Mouse (Mus musculus) intestine, embryonic 16.5 days (tissue): Measurements from ENCODE around the gene Urm1. TPM values are rescaled to one million over a fixed set of nuclear protein-coding genes. Genes with fewer than 3 reads are reported as not detected.

ENCODE experiments used
- ATAC-seq: fragments of 200-750 bp; cut with Nextera tagmentation; 2 replicates; pipeline ENCODE4 v1.8.0; 2017; ENCODE audit warnings: moderate TSS enrichment, moderate library complexity
- H3K27ac ChIP-seq: fragments of 300-500 bp; sonication (generic); 2 replicates; pipeline ENCODE4 v1.5.1; 2014; ENCODE audit warnings: mild to moderate bottlenecking, low read length
- H3K27me3 ChIP-seq: fragments of 300-500 bp; sonication (generic); replicated peaks from 2 replicates; pipeline ENCODE4 v1.6.1; 2014; ENCODE audit warnings: low read length, control low read depth, mixed read lengths; ENCODE audit not compliant: control insufficient read depth, insufficient read depth
- H3K36me3 ChIP-seq: fragments of 300-500 bp; sonication (generic); 2 replicates; pipeline ENCODE4 v1.6.1; 2014; ENCODE audit warnings: low read length, control low read depth; ENCODE audit not compliant: control insufficient read depth, insufficient read depth
- H3K4me1 ChIP-seq: fragments of 300-500 bp; sonication (generic); 2 replicates; pipeline ENCODE4 v1.6.1; 2014; ENCODE audit warnings: low read length, control low read depth, mixed read lengths; ENCODE audit not compliant: control insufficient read depth, insufficient read depth
- H3K4me2 ChIP-seq: fragments of 300-500 bp; sonication (generic); 2 replicates; pipeline ENCODE4 v1.6.1; 2014; ENCODE audit warnings: low read depth, low read length, control low read depth
- H3K4me3 ChIP-seq: fragments of 300-500 bp; sonication (generic); 2 replicates; pipeline ENCODE4 v1.5.1; 2014; ENCODE audit warnings: mild to moderate bottlenecking, low read length
- H3K9ac ChIP-seq: fragments of 300-500 bp; sonication (generic); 2 replicates; pipeline ENCODE4 v1.6.1; 2014; ENCODE audit warnings: low read depth, low read length
- H3K9me3 ChIP-seq: fragments of 300-500 bp; sonication (generic); 2 replicates; pipeline ENCODE4 v1.6.1; 2016; ENCODE audit warnings: low read length, control low read depth; ENCODE audit not compliant: control insufficient read depth
- WGBS: fragments of 180-500 bp; shearing (Covaris S2); extraction: QIAGEN DNeasy Blood & Tissue Kit; methylation state at CpG from one replicate; pipeline ENCODE4 v1.1.7; 2014; 5-methylcytosine and 5-hydroxymethylcytosine counted together
- polyA plus RNA-seq: library from polyadenylated mRNA; unstranded; fragments of >200 nt; fragmentation: Nextera tagmentation; extraction: Ambion mirVana; gene quantifications from 2 replicates; pipeline ENCODE4 v1.2.1, GENCODE M21; 2015

Gene Urm1
- polyA plus RNA-seq, 1 experiment from 2014 or later = 30.7 TPM

- ATAC-seq = peak; percentile 99
- H3K4me2 ChIP-seq = peak overlapping the region; percentile 73
- peak overlapping the region; percentile 97 for H3K27ac ChIP-seq
- H3K9me3 ChIP-seq = no peaks in the 10 kb centered on the region
- WGBS = under 1% methylated on average over 48 of the region's 48 CpGs
- H3K4me1 ChIP-seq = peaks cover 3% of the 10 kb centered on the region; the same call in 1 of the 2 replicates
- H3K36me3 ChIP-seq = no peaks in the 10 kb centered on the region; the same call in 1 of the 2 replicates
- H3K27me3 ChIP-seq = no peaks in the 10 kb centered on the region
- H3K4me3 ChIP-seq = peak overlapping the region; percentile 79
- peak overlapping the region; percentile 84 for H3K9ac ChIP-seq
Measured at GRCm38 (mm10) chr2:29826926-29827708, 7.2 kb downstream of the Urm1 start.

- Histone ChIP-seq H3K9ac (peak overlapping the region; percentile 84), H3K4me1 (peaks cover 3% of the 10 kb centered on the region; the same call in 1 of the 2 replicates), H3K36me3 (no peaks in the 10 kb centered on the region; the same call in 1 of the 2 replicates), H3K27ac (peak overlapping the region; percentile 55; the same call in 1 of the 2 replicates), H3K4me2 (peak overlapping the region; percentile 73), H3K9me3 (no peaks in the 10 kb centered on the region), H3K27me3 (no peaks in the 10 kb centered on the region), H3K4me3 (peak overlapping the region; percentile 79)
- WGBS = 3% methylated on average over 12 of the region's 12 CpGs
- ATAC-seq = no peak
Measured at GRCm38 (mm10) chr2:29827709-29828024, 7.8 kb downstream of the Urm1 start.

GRCm38 (mm10) chr2:29831106-29831505, 11.2 kb downstream of the Urm1 start:
- Histone ChIP-seq H3K4me3 (no peak overlapping the region), H3K27me3 (no peaks in the 10 kb centered on the region), H3K4me2 (no peak overlapping the region), H3K27ac (no peak overlapping the region), H3K9me3 (no peaks in the 10 kb centered on the region), H3K36me3 (peaks cover 6% of the 10 kb centered on the region; the same call in 1 of the 2 replicates), H3K9ac (no peak overlapping the region), H3K4me1 (peaks cover 2% of the 10 kb centered on the region; the same call in 1 of the 2 replicates)
- ATAC-seq = no peak
- 83% methylated on average over 4 of the region's 4 CpGs for WGBS

GRCm38 (mm10) chr2:29833796-29834195, 13.9 kb downstream of the Urm1 start:
- H3K4me2 ChIP-seq = no peak overlapping the region
- ATAC-seq = no peak
- no peak overlapping the region for H3K4me3 ChIP-seq
- WGBS = 92% methylated on average over 5 of the region's 5 CpGs
- H3K4me1 ChIP-seq = no peaks in the 10 kb centered on the region
- H3K36me3 ChIP-seq = peaks cover 8% of the 10 kb centered on the region; the same call in 1 of the 2 replicates
- H3K27me3 ChIP-seq = no peaks in the 10 kb centered on the region
- H3K9me3 ChIP-seq = no peaks in the 10 kb centered on the region
- no peak overlapping the region for H3K9ac ChIP-seq
- H3K27ac ChIP-seq = no peak overlapping the region

- no peak overlapping the region for H3K4me2 ChIP-seq
- H3K4me1 ChIP-seq = no peaks in the 10 kb centered on the region
- no peak for ATAC-seq
- no peak overlapping the region for H3K27ac ChIP-seq
- H3K9me3 ChIP-seq = no peaks in the 10 kb centered on the region
- H3K27me3 ChIP-seq = no peaks in the 10 kb centered on the region
- H3K36me3 ChIP-seq = peaks cover 8% of the 10 kb centered on the region; the same call in 1 of the 2 replicates
- no peak overlapping the region for H3K9ac ChIP-seq
- no peak overlapping the region for H3K4me3 ChIP-seq
- 67% methylated on average over 2 of the region's 2 CpGs for WGBS
Measured at GRCm38 (mm10) chr2:29835391-29835899, 15.6 kb downstream of the Urm1 start.

- Histone ChIP-seq H3K9me3 (no peaks in the 10 kb centered on the region), H3K27me3 (peaks cover 13% of the 10 kb centered on the region), H3K9ac (no peak overlapping the region), H3K27ac (no peak overlapping the region), H3K4me2 (no peak overlapping the region), H3K36me3 (peaks cover 8% of the 10 kb centered on the region; the same call in 1 of the 2 replicates), H3K4me1 (no peaks in the 10 kb centered on the region), H3K4me3 (no peak overlapping the region)
- ATAC-seq = no peak
- 57% methylated on average over 4 of the region's 4 CpGs for WGBS
Measured at GRCm38 (mm10) chr2:29839460-29839859, 19.6 kb downstream of the Urm1 start.

GRCm38 (mm10) chr2:29843231-29844105, 23.6 kb downstream of the Urm1 start:
- no peak overlapping the region for H3K27ac ChIP-seq
- no peaks in the 10 kb centered on the region for H3K9me3 ChIP-seq
- peaks cover 6% of the 10 kb centered on the region for H3K4me1 ChIP-seq
- no peak overlapping the region for H3K4me2 ChIP-seq
- no peak overlapping the region for H3K9ac ChIP-seq
- no peak overlapping the region for H3K4me3 ChIP-seq
- peaks cover 6% of the 10 kb centered on the region; the same call in 1 of the 2 replicates for H3K36me3 ChIP-seq
- peaks cover 40% of the 10 kb centered on the region for H3K27me3 ChIP-seq
- 69% methylated on average over 9 of the region's 9 CpGs for WGBS
- no peak for ATAC-seq

- peaks cover 40% of the 10 kb centered on the region for H3K27me3 ChIP-seq
- no peak for ATAC-seq
Measured at GRCm38 (mm10) chr2:29844115-29844514, 24.2 kb downstream of the Urm1 start.

GRCm38 (mm10) chr2:29844661-29845060, 24.8 kb downstream of the Urm1 start:
- no peak overlapping the region for H3K9ac ChIP-seq
- no peak overlapping the region for H3K27ac ChIP-seq
- WGBS = 49% methylated on average over 3 of the region's 3 CpGs
- no peak overlapping the region for H3K4me3 ChIP-seq
- H3K4me1 ChIP-seq = peaks cover 6% of the 10 kb centered on the region
- no peaks in the 10 kb centered on the region for H3K9me3 ChIP-seq
- H3K36me3 ChIP-seq = peaks cover 6% of the 10 kb centered on the region; the same call in 1 of the 2 replicates
- no peak for ATAC-seq
- no peak overlapping the region for H3K4me2 ChIP-seq
- H3K27me3 ChIP-seq = peaks cover 40% of the 10 kb centered on the region

More at GRCm38 (mm10) chr2:29844115-29844514, 24.2 kb downstream of the Urm1 start:
- H3K9me3 ChIP-seq = no peaks in the 10 kb centered on the region
- H3K4me1 ChIP-seq = peaks cover 6% of the 10 kb centered on the region
- no peak overlapping the region for H3K9ac ChIP-seq
- peaks cover 6% of the 10 kb centered on the region; the same call in 1 of the 2 replicates for H3K36me3 ChIP-seq
- no peak overlapping the region for H3K4me3 ChIP-seq
- no peak overlapping the region for H3K4me2 ChIP-seq
- H3K27ac ChIP-seq = no peak overlapping the region
- WGBS = 78% methylated on average over 2 of the region's 2 CpGs
